ENCODE assay signal across 8 mouse cellular contexts in the genomic region with DNA sequence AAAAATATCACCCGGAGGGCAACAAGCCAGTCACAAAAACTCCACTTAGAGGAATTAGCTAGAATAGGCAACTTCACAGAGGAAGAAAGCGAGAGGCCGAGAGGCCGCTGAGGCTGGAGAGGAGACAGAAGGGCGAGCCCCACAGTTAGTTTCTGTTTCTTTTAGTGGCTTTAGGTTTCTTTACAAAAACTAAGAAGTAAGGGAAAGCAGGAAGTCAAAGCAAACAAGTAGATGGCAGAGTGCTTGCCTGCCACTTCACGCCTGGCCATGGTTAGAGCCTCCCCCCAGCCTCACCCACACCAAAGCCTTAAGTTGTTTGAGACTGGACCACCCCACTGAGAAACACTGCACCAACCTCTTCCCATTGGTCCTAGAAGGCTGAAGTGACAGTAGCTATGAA.
DNase-seq lines count a peak whose midpoint lies in the region; ATAC-seq lines count a peak whose summit lies in the region.

No protein-coding gene starts in this region.

- no peaks in the 10 kb centered on the region for H3K27me3 ChIP-seq in hindbrain, embryonic 13.5 days
- no peaks in the 10 kb centered on the region for H3K27me3 ChIP-seq in hindbrain, embryonic 10.5 days (ENCODE audit: insufficient read depth, poor library complexity, severe bottlenecking)
- H3K27me3 ChIP-seq in heart, embryonic 16.5 days (ENCODE audit: control insufficient read depth, insufficient read depth, low read length) = no peaks in the 10 kb centered on the region

- H3K4me1 ChIP-seq in hindbrain, embryonic 13.5 days (replicated peaks) = peaks cover 28% of the 10 kb centered on the region
- peaks cover 43% of the 10 kb centered on the region for H3K4me1 ChIP-seq in hindbrain, embryonic 10.5 days (replicated peaks)
- peaks cover 50% of the 10 kb centered on the region for H3K4me1 ChIP-seq in heart, embryonic 16.5 days (ENCODE audit: control insufficient read depth, insufficient read depth, low read length)

- no peak overlapping the region for H3K4me3 ChIP-seq in hindbrain, embryonic 13.5 days
- no peak overlapping the region for H3K4me3 ChIP-seq in hindbrain, embryonic 10.5 days
- H3K4me3 ChIP-seq in heart, embryonic 16.5 days (ENCODE audit: low read length) = no peak overlapping the region

- H3K9me3 ChIP-seq in hindbrain, embryonic 13.5 days = no peaks in the 10 kb centered on the region
- no peaks in the 10 kb centered on the region for H3K9me3 ChIP-seq in hindbrain, embryonic 10.5 days
- H3K9me3 ChIP-seq in heart, embryonic 16.5 days (replicated peaks; ENCODE audit: control insufficient read depth, low read length) = no peaks in the 10 kb centered on the region

- 80% methylated on average over 6 of the region's 6 CpGs for WGBS in hindbrain, embryonic 13.5 days
- WGBS in hindbrain, embryonic 10.5 days = 76% methylated on average over 6 of the region's 6 CpGs
- WGBS in heart, embryonic 16.5 days = 60% methylated on average over 6 of the region's 6 CpGs

- DNase-seq in hindbrain, embryonic 10.5 days (ENCODE audit: low spot score) = no peak
- DNase-seq in CD4-positive helper T cell, adult 2 months (ENCODE audit: low read depth, low spot score) = peak; percentile 73
- DNase-seq in adrenal gland, postnatal 25 days = no peak
- no peak for DNase-seq in right cerebral cortex, postnatal 36 days (ENCODE audit: low spot score in 2 of 2)
- DNase-seq in cerebellum, postnatal 4 days (ENCODE audit: low spot score in 2 of 2) = no peak

- H3K27ac ChIP-seq in hindbrain, embryonic 13.5 days = peak overlapping the region; percentile 8; the same call in 1 of the 2 replicates
- H3K27ac ChIP-seq in hindbrain, embryonic 10.5 days = no peak overlapping the region
- peak overlapping the region; percentile 63 for H3K27ac ChIP-seq in heart, embryonic 16.5 days (ENCODE audit: low read length)

- no peak for ATAC-seq in hindbrain, embryonic 13.5 days (ENCODE audit: low FRiP score)
- no peak for ATAC-seq in heart, embryonic 16.5 days (replicated peaks; ENCODE audit: extremely low read depth, insufficient read depth, low FRiP score)
- ATAC-seq in megakaryocyte-erythroid progenitor cell, adult 5-6 weeks (replicated peaks; ENCODE audit: low FRiP score, low TSS enrichment, poor library complexity, severe bottlenecking) = peak; percentile 25

- H3K4me2 ChIP-seq in hindbrain, embryonic 13.5 days = no peak overlapping the region
- peak overlapping the region; percentile 64 for H3K4me2 ChIP-seq in heart, embryonic 16.5 days (ENCODE audit: low read depth, low read length)

- no peaks in the 10 kb centered on the region for H3K36me3 ChIP-seq in hindbrain, embryonic 13.5 days
- 0 out of 2 replicates have a peak, but pooled peaks cover 2% of the 10 kb centered on the region for H3K36me3 ChIP-seq in hindbrain, embryonic 10.5 days
- H3K36me3 ChIP-seq in heart, embryonic 16.5 days (ENCODE audit: control insufficient read depth, insufficient read depth) = peaks cover 1% of the 10 kb centered on the region; the same call in 1 of the 2 replicates

- no peak overlapping the region for H3K9ac ChIP-seq in hindbrain, embryonic 13.5 days
- no peak overlapping the region; the same call in 1 of the 2 replicates for H3K9ac ChIP-seq in heart, embryonic 16.5 days (ENCODE audit: low read length)
